Mouse (Mus musculus) limb, embryonic 14.5 days (tissue): ENCODE results near the gene Tmbim7. TPM values are rescaled to one million over a fixed set of nuclear protein-coding genes. Genes with fewer than 3 reads are reported as not detected.
A peak's percentile ranks its signal among the peaks of the same experiment; 100 is the strongest.

Source experiments
- ATAC-seq: fragments of 200-750 bp; cut with Nextera tagmentation; 2 replicates; pipeline ENCODE4 v1.8.0; 2017; ENCODE audit warnings: low read depth, moderate number of reproducible peaks, moderate TSS enrichment; ENCODE audit not compliant: low FRiP score
- DNase-seq: peaks from one replicate; pipeline ENCODE4 v3.0.0-alpha.2; 2015; ENCODE audit warnings: low spot score
- H3K27ac ChIP-seq: fragments of 300-500 bp; sonication (generic); replicated peaks from 2 replicates; pipeline ENCODE4 v1.5.1; 2014; ENCODE audit warnings: low read depth, mild to moderate bottlenecking, low read length, moderate library complexity, mixed read lengths
- H3K27me3 ChIP-seq: fragments of 300-500 bp; sonication (generic); 2 replicates; pipeline ENCODE4 v1.6.1; 2014; ENCODE audit warnings: low read length, mixed read lengths; ENCODE audit not compliant: control insufficient read depth, insufficient read depth
- H3K36me3 ChIP-seq: fragments of 300-500 bp; sonication (generic); 2 replicates; pipeline ENCODE4 v1.6.1; 2014; ENCODE audit warnings: mild to moderate bottlenecking, low read length, moderate library complexity, mixed read lengths; ENCODE audit not compliant: control insufficient read depth, insufficient read depth
- H3K4me1 ChIP-seq: fragments of 300-500 bp; sonication (generic); 2 replicates; pipeline ENCODE4 v1.6.1; 2014; ENCODE audit warnings: antibody characterized with exemption, low read length, mixed read lengths; ENCODE audit not compliant: control insufficient read depth, insufficient read depth
- H3K4me2 ChIP-seq: fragments of 300-500 bp; sonication (generic); replicated peaks from 2 replicates; pipeline ENCODE4 v1.6.1; 2014; ENCODE audit warnings: low read depth, mild to moderate bottlenecking, low read length, moderate library complexity; ENCODE audit not compliant: severe bottlenecking
- H3K4me3 ChIP-seq: fragments of 300-500 bp; sonication (generic); replicated peaks from 2 replicates; pipeline ENCODE4 v1.5.1; 2014; ENCODE audit warnings: low read length
- H3K9ac ChIP-seq: fragments of 300-500 bp; sonication (generic); 2 replicates; pipeline ENCODE4 v1.6.1; 2014; ENCODE audit warnings: mild to moderate bottlenecking, low read depth, low read length, moderate library complexity; ENCODE audit not compliant: severe bottlenecking
- H3K9me3 ChIP-seq: fragments of 300-500 bp; sonication (generic); 2 replicates; pipeline ENCODE4 v1.6.1; 2016; ENCODE audit warnings: low read length; ENCODE audit not compliant: control insufficient read depth
- POLR2A ChIP-seq: fragments of 200-500 bp; IDR thresholded peaks from 2 replicates; pipeline ENCODE4 v1.8.0; 2012; ENCODE audit warnings: inconsistent platforms, mild to moderate bottlenecking, moderate library complexity, borderline replicate concordance; ENCODE audit not compliant: insufficient read depth, insufficient read length; ENCODE audit errors: extremely low read depth
- WGBS: fragments of 180-500 bp; shearing (Covaris S2); extraction: QIAGEN DNeasy Blood & Tissue Kit; methylation state at CpG from one replicate; pipeline ENCODE4 v1.1.7; 2014; 5-methylcytosine and 5-hydroxymethylcytosine counted together
- polyA plus RNA-seq, 2 experiments: library from polyadenylated mRNA; depleted of rRNA in 1 of 2; stranded (reverse) in 1 of 2; unstranded in 1 of 2; fragments of >200 nt; fragmentation: Nextera tagmentation in 1 of 2; extraction: Ambion mirVana in 1 of 2; gene quantifications; 2 replicates each; pipeline versions ENCODE4 v1.2.1 to v1.2.3; 2012 to 2014

Tmbim7 gene
- polyA plus RNA-seq, 2 experiments = 0.19 TPM; not detected in 1

GRCm38 (mm10) chr5:3644621-3645020 lies 6.4 kb upstream of the Tmbim7 start:
- Histone ChIP-seq H3K4me2 (no peak overlapping the region), H3K27me3 (no peaks in the 10 kb centered on the region), H3K36me3 (peaks cover 43% of the 10 kb centered on the region), H3K9ac (no peak overlapping the region), H3K4me3 (no peak overlapping the region), H3K4me1 (peaks cover 6% of the 10 kb centered on the region; the same call in 1 of the 2 replicates), H3K27ac (no peak overlapping the region), H3K9me3 (no peaks in the 10 kb centered on the region)
- DNase-seq (no peak), ATAC-seq (no peak)
- no peak for TF ChIP-seq POLR2A
- 91% methylated on average over 6 of the region's 6 CpGs for WGBS

DNA sequence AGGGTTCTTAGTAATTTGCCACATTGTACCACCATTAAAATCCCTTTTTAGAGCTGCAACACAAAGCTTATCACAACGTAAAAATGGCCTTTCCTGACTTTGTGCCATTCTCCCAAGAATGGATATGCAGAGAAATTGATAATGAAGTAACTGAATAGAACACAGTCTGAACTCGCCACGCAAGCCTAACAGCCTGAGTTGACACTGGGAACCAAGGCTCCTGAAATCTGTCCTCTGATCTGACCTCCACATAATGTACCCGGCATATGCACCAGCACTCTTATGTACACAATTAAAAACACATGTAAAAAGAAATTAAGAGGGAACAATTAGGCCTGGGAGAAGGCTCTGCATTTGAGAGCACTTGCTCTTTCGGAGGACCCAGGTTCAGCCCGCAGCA lies 5.7 kb upstream of the Tmbim7 start:
- DNase-seq = no peak
- Histone ChIP-seq H3K27me3 (no peaks in the 10 kb centered on the region), H3K9me3 (no peaks in the 10 kb centered on the region), H3K4me3 (no peak overlapping the region), H3K27ac (no peak overlapping the region), H3K4me2 (peak overlapping the region; percentile 18; the same call in 1 of the 2 replicates), H3K36me3 (peaks cover 42% of the 10 kb centered on the region), H3K9ac (no peak overlapping the region), H3K4me1 (peaks cover 6% of the 10 kb centered on the region; the same call in 1 of the 2 replicates)
- no peak for TF ChIP-seq POLR2A
- no peak for ATAC-seq
- 41% methylated on average over 6 of the region's 6 CpGs for WGBS

DNA sequence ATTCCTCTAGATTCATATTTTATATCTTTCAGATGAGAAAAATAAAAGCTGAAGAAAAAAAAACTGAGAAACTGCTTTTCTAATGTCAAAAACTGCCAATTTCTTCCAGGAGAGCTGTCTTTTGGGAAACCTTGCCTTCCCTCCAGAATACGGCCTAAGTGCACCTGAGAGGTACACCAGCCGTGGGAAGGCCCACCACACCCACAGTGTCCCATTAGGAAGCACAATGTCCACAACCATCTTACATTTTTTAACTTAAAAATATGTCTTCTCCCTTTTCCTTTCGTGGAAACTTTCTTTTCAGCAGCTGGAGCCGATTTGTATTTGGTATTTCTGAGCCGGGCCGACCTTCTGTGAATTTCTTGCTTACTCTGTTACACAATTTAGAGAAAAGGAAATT lies 4.4 kb upstream of the Tmbim7 start:
- peak overlapping the region; percentile 43 for H3K4me2 ChIP-seq
- no peaks in the 10 kb centered on the region for H3K27me3 ChIP-seq
- TF ChIP-seq POLR2A = no peak
- no peak for ATAC-seq
- H3K9me3 ChIP-seq = no peaks in the 10 kb centered on the region
- no peak for DNase-seq
- peaks cover 31% of the 10 kb centered on the region for H3K36me3 ChIP-seq
- H3K9ac ChIP-seq = peak overlapping the region; percentile 93; the same call in 1 of the 2 replicates
- peak overlapping the region; percentile 94 for H3K4me3 ChIP-seq
- no peak overlapping the region for H3K27ac ChIP-seq
- WGBS = 21% methylated on average over 6 of the region's 6 CpGs
- peaks cover 6% of the 10 kb centered on the region; the same call in 1 of the 2 replicates for H3K4me1 ChIP-seq

DNA sequence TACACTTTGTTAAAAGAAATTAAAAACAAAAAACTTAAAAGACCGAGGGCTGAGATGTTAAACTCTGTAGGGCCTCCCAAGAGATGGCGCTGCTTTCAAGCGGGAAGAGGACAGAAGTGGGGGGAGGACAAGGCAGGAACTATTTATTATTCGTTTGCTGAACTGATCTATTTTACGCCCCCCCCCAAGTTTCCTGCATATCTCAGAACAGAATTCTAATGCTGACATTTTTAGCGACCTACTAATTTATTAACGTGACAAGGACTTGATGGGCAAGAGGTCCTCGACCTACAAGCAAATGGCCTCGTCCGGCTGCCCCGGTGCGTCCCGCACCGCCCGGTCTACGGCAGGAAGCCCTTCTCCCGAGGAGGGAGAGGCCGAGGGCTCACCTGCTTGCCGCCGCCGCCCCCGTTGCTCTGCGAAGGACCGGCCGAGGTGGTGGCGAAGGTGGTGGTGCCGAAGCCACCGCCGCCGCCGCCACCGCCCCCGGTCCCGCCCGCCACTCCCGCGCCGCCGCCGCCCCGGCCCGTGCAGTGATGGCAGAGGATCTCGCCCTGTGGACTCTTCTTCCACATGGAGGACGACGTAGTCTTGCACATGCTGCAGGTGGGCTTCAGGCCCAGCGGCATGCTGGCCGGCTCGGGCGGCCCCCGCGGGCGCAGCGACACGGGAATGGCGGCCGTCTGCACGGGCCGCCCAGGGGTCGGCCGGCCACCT lies 3.8 kb upstream of the Tmbim7 start:
- 4% methylated on average over 37 of the region's 60 CpGs for WGBS
- Histone ChIP-seq H3K27ac (peak overlapping the region; percentile 88), H3K36me3 (peaks cover 25% of the 10 kb centered on the region), H3K4me3 (peak overlapping the region; percentile 94), H3K9ac (peak overlapping the region; percentile 93), H3K4me2 (peak overlapping the region; percentile 43), H3K4me1 (peaks cover 6% of the 10 kb centered on the region; the same call in 1 of the 2 replicates), H3K9me3 (no peaks in the 10 kb centered on the region), H3K27me3 (no peaks in the 10 kb centered on the region)
- DNase-seq (peak; percentile 69), ATAC-seq (peak; percentile 74)
- no peak for TF ChIP-seq POLR2A

- H3K4me2 ChIP-seq = peak overlapping the region; percentile 43
- H3K27ac ChIP-seq = peak overlapping the region; percentile 88
- peaks cover 6% of the 10 kb centered on the region; the same call in 1 of the 2 replicates for H3K4me1 ChIP-seq
- no peaks in the 10 kb centered on the region for H3K9me3 ChIP-seq
- H3K36me3 ChIP-seq = peaks cover 20% of the 10 kb centered on the region
- peak; percentile 95 for ATAC-seq
- H3K9ac ChIP-seq = peak overlapping the region; percentile 93
- H3K4me3 ChIP-seq = peak overlapping the region; percentile 94
- TF ChIP-seq POLR2A = 0 out of 2 replicates have a peak, but pooled peaks have one; percentile 38
- peak; percentile 90 for DNase-seq
- WGBS = 0% methylated on average over 3 of the region's 46 CpGs
- H3K27me3 ChIP-seq = no peaks in the 10 kb centered on the region
These were observed 3.3 kb upstream of the Tmbim7 start for GRCm38 (mm10) chr5:3647708-3648121.
